ENCODE assay signal across 28 mouse cellular contexts in the genomic region with DNA sequence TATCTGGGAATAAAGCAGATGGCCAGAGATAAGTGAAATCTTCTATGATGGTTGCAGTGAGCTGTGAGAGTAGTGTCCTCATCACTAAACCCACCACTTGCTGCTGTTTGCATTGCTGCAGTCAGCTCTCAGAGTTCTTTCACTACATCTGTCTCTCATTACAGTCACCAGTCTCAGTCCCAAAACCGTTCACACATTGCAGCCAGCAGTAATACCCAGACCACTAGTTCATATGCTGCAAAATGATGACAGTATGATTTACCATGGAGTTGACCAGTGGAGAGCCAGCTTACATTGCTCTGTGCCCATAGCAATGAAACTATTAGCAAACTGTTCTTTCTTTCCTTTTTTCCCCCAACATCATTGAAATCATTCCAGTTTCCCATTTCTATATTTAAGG.
DNase-seq lines count a peak whose midpoint lies in the region; ATAC-seq and TF ChIP-seq lines count a peak whose summit lies in the region.
"Had no signal": no experiment of that assay in that cellular context is flagged by ENCODE, and none has a peak within 500 bp of the region (broad histone marks: within the 10 kb centered on the region; RNA-seq: fewer than 3 reads in every experiment).

No protein-coding gene starts in this region.

- H3K4me3 ChIP-seq in embryonic facial prominence, embryonic 11.5 days (ENCODE audit: low read depth, low read length): no peak overlapping the region
- H3K4me3 ChIP-seq in embryonic facial prominence, embryonic 10.5 days: no peak overlapping the region
- H3K4me3 ChIP-seq in limb, embryonic 12.5 days (replicated peaks): no peak overlapping the region
- no peak overlapping the region for H3K4me3 ChIP-seq in heart, adult 2 months
- H3K4me3 ChIP-seq: embryonic facial prominence, embryonic 12.5 days; embryonic facial prominence, embryonic 15.5 days; heart, embryonic 10.5 days; heart, embryonic 13.5 days; intestine, embryonic 15.5 days had no signal

- no peaks in the 10 kb centered on the region for H3K36me3 ChIP-seq in embryonic facial prominence, embryonic 11.5 days (replicated peaks; ENCODE audit: control insufficient read depth, insufficient read depth, low read depth, low read length)
- H3K36me3 ChIP-seq in embryonic facial prominence, embryonic 10.5 days (replicated peaks): no peaks in the 10 kb centered on the region
- H3K36me3 ChIP-seq in limb, embryonic 12.5 days: no peaks in the 10 kb centered on the region
- H3K36me3 ChIP-seq in heart, adult 2 months (ENCODE audit: control insufficient read depth, insufficient read depth, low read length): no peaks in the 10 kb centered on the region
- H3K36me3 ChIP-seq: embryonic facial prominence, embryonic 12.5 days; embryonic facial prominence, embryonic 15.5 days; G1E; heart, embryonic 10.5 days; heart, embryonic 13.5 days; intestine, embryonic 15.5 days had no signal

- no peak overlapping the region for H3K4me2 ChIP-seq in embryonic facial prominence, embryonic 11.5 days (ENCODE audit: low read depth, low read length)
- no peak overlapping the region for H3K4me2 ChIP-seq in limb, embryonic 12.5 days
- H3K4me2 ChIP-seq: embryonic facial prominence, embryonic 12.5 days; embryonic facial prominence, embryonic 15.5 days; heart, embryonic 13.5 days; hindbrain, embryonic 14.5 days; intestine, embryonic 15.5 days had no signal

- ATAC-seq in embryonic facial prominence, embryonic 11.5 days (replicated peaks; ENCODE audit: insufficient number of reproducible peaks, low FRiP score, low TSS enrichment, low read depth): no peak
- peak; percentile 52; the same call in 1 of the 2 replicates for ATAC-seq in limb, embryonic 12.5 days (ENCODE audit: insufficient number of reproducible peaks, insufficient read depth, low FRiP score, low TSS enrichment, low read depth)
- ATAC-seq: forebrain, embryonic 14.5 days; forebrain, postnatal 0 days; intestine, embryonic 15.5 days; Patski had no signal

- no peaks in the 10 kb centered on the region for H3K9me3 ChIP-seq in embryonic facial prominence, embryonic 11.5 days (replicated peaks; ENCODE audit: control insufficient read depth, low read length)
- no peaks in the 10 kb centered on the region for H3K9me3 ChIP-seq in embryonic facial prominence, embryonic 10.5 days
- H3K9me3 ChIP-seq in limb, embryonic 12.5 days: no peaks in the 10 kb centered on the region
- H3K9me3 ChIP-seq: embryonic facial prominence, embryonic 12.5 days; embryonic facial prominence, embryonic 15.5 days; G1E; heart, embryonic 10.5 days; heart, embryonic 13.5 days; intestine, embryonic 15.5 days had no signal

- no peaks in the 10 kb centered on the region for H3K79me2 ChIP-seq in heart, adult 2 months (replicated peaks; ENCODE audit: control insufficient read depth, insufficient read depth, low read length)

- intact Hi-C loops in left cerebral cortex, postnatal 10 days (cut with DNase I): no loop called here
- intact Hi-C loops in heart, adult 2 months (cut with DNase I): no loop called here

- no peak for TF ChIP-seq EP300 in heart, adult 2 months (IDR thresholded peaks at IDR 0.05; ENCODE audit: insufficient read depth, low read depth, low read length)

- H3K4me1 ChIP-seq in embryonic facial prominence, embryonic 11.5 days (ENCODE audit: control insufficient read depth, insufficient read depth, low read length): no peaks in the 10 kb centered on the region
- H3K4me1 ChIP-seq in embryonic facial prominence, embryonic 10.5 days: no peaks in the 10 kb centered on the region
- H3K4me1 ChIP-seq in limb, embryonic 12.5 days (replicated peaks): no peaks in the 10 kb centered on the region
- no peaks in the 10 kb centered on the region for H3K4me1 ChIP-seq in heart, adult 2 months (ENCODE audit: control insufficient read depth, insufficient read depth, low read length)
- H3K4me1 ChIP-seq: embryonic facial prominence, embryonic 12.5 days; embryonic facial prominence, embryonic 15.5 days; heart, embryonic 10.5 days; heart, embryonic 13.5 days; intestine, embryonic 15.5 days had no signal

- no peak for TF ChIP-seq POLR2A in heart, adult 2 months (IDR thresholded peaks at IDR 0.05; ENCODE audit: insufficient read depth, low read depth, low read length)

- H3K9ac ChIP-seq in embryonic facial prominence, embryonic 11.5 days (replicated peaks; ENCODE audit: low read length): no peak overlapping the region
- H3K9ac ChIP-seq in limb, embryonic 12.5 days (replicated peaks): no peak overlapping the region
- H3K9ac ChIP-seq in heart, adult 2 months (ENCODE audit: low read depth, low read length): no peak overlapping the region
- H3K9ac ChIP-seq: embryonic facial prominence, embryonic 12.5 days; embryonic facial prominence, embryonic 15.5 days; forebrain, postnatal 0 days; heart, embryonic 13.5 days; hindbrain, embryonic 14.5 days; intestine, embryonic 15.5 days had no signal

- no peaks in the 10 kb centered on the region for H3K27me3 ChIP-seq in embryonic facial prominence, embryonic 11.5 days (ENCODE audit: control insufficient read depth, insufficient read depth, low read length)
- no peaks in the 10 kb centered on the region for H3K27me3 ChIP-seq in embryonic facial prominence, embryonic 10.5 days (replicated peaks; ENCODE audit: low read depth, poor library complexity, severe bottlenecking)
- no peaks in the 10 kb centered on the region for H3K27me3 ChIP-seq in limb, embryonic 12.5 days
- no peaks in the 10 kb centered on the region for H3K27me3 ChIP-seq in heart, adult 2 months (ENCODE audit: control insufficient read depth, insufficient read depth, low read length)
- H3K27me3 ChIP-seq: CH12.LX; embryonic facial prominence, embryonic 12.5 days; embryonic facial prominence, embryonic 15.5 days; heart, embryonic 13.5 days; intestine, embryonic 15.5 days; Patski had no signal

- no peak overlapping the region for H3K27ac ChIP-seq in embryonic facial prominence, embryonic 11.5 days (replicated peaks; ENCODE audit: low read depth, low read length)
- no peak overlapping the region for H3K27ac ChIP-seq in embryonic facial prominence, embryonic 10.5 days (replicated peaks)
- no peak overlapping the region for H3K27ac ChIP-seq in limb, embryonic 12.5 days
- no peak overlapping the region for H3K27ac ChIP-seq in heart, adult 2 months
- H3K27ac ChIP-seq: embryonic facial prominence, embryonic 12.5 days; embryonic facial prominence, embryonic 15.5 days; heart, embryonic 10.5 days; heart, embryonic 13.5 days; hindbrain, embryonic 14.5 days; intestine, embryonic 15.5 days had no signal

- no peak for TF ChIP-seq CTCF in heart, adult 2 months (IDR thresholded peaks at IDR 0.05)

- peak; percentile 35 for DNase-seq in embryonic facial prominence, embryonic 11.5 days (ENCODE audit: low spot score)
- DNase-seq in embryonic facial prominence, embryonic 10.5 days (ENCODE audit: low spot score): no peak
- DNase-seq in hindlimb bud, embryonic 11.5 days (ENCODE audit: extremely low spot score, low read depth, low spot score): peak; percentile 20
- no peak for DNase-seq in left cerebral cortex, postnatal 10 days (ENCODE audit: extremely low spot score in 1 of 2, low spot score in 2 of 2)
- DNase-seq in heart, adult 2 months: no peak
- no peak for DNase-seq in adrenal gland, adult 8-10 months
- DNase-seq: adrenal gland, postnatal 14 days; B cell, adult 2 months; cerebellum, adult 11 months; cerebellum, adult 2 months; cerebellum, adult 9-11 months; cerebellum, postnatal 25 days; forebrain, postnatal 0 days; gastrocnemius, postnatal 25 days; heart, adult 18-20 months; heart, postnatal 14 days; heart, postnatal 4 days had no signal

- 30% methylated on average over 1 of the region's 1 CpGs for WGBS in embryonic facial prominence, embryonic 11.5 days
- 43% methylated on average over 1 of the region's 1 CpGs for WGBS in embryonic facial prominence, embryonic 10.5 days
- 7% methylated on average over 1 of the region's 1 CpGs for whole genome bisulfite sequencing in limb, embryonic 12.5 days
- 61% methylated on average over 1 of the region's 1 CpGs for WGBS in heart, adult 2 months

Comparison
In these comparisons a context has a peak if more than half of its experiments do, and no peak if none do; other contexts are left out.
1. DNase-seq: peak in embryonic facial prominence, embryonic 11.5 days (single experiment) and hindlimb bud, embryonic 11.5 days (single experiment); none in embryonic facial prominence, embryonic 10.5 days (single experiment), left cerebral cortex, postnatal 10 days (0 of 2), heart, adult 2 months (0 of 2) and adrenal gland, adult 8-10 months (single experiment).